Mouse (Mus musculus) embryonic fibroblast, embryonic 13.5 days (primary cell): ENCODE measurements around the gene Wsb2.
A peak's percentile ranks its signal among the peaks of the same experiment; 100 is the strongest.

Source experiments
- CTCF ChIP-seq: IDR thresholded peaks from 2 replicates; pipeline ENCODE4 v1.5.1; 2011; ENCODE audit warnings: mild to moderate bottlenecking, control low read depth, low read length, moderate library complexity, borderline replicate concordance; ENCODE audit not compliant: insufficient read depth
- POLR2A ChIP-seq: IDR thresholded peaks from 2 replicates; pipeline ENCODE4 v1.6.1; 2011; ENCODE audit warnings: low read depth, mild to moderate bottlenecking, control low read depth, low read length, moderate library complexity

- TF ChIP-seq CTCF (peak; percentile 83), POLR2A (no peak)
These were observed 49.4 kb upstream of the Wsb2 start for GRCm38 (mm10) chr5:117307699-117308098.
